Mouse (Mus musculus) T-cell, adult 2 months (primary cell): Measurements from ENCODE around the gene Ociad2.
"Not testable (repeated sequence)": the region's sequence is repeated elsewhere in the genome, so short reads cannot be mapped to it uniquely, and the experiment has no call there.

Experiments used
- DNase-seq: peaks from one replicate; pipeline ENCODE4 v3.0.0; 2022; ENCODE audit warnings: low spot score

Gene Ociad2

DNA sequence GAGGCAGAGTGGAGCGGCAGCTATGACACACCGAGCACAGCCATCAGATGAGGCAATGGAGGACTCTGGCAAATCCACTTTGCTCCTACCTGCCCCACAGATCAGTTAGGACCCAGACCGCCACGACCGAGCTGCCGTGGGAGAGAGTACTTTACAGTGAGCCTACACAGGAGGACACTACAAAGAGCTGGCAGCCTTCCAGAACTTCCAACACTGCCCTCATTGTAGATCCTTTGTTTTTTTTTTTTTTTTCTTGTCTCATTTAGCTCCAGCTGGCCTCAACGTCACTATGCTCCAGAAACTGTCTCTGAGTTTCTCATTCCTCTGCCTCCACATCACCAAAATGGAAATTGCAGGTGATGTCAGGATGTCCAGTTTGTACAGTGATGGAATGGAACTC is 12.7 kb upstream of the Ociad2 start:
- DNase-seq = no peak

GRCm38 (mm10) chr5:73351796-73352195 is 11.0 kb upstream of the Ociad2 start:
- DNase-seq = no peak

DNA sequence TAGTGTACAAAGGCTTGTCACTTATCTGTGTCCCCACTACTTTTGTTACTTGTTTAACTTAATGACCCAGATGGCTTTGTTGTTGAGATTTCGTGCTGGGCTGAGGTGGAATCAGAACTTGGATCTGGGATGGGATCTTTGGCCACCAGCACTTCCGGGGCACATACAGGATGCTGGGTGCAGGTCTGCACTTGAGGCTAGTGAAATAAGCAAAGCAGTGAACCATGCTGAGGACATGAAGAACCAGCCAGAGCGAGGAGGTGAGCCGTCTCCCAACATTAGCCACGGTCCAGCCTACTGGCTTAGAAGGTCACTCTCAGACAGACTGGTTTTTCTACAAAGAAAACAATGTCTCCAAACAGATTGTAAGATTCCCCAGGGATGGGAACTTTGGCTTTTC is 8.7 kb upstream of the Ociad2 start:
- DNase-seq = no peak

- DNase-seq = no peak
Observed at GRCm38 (mm10) chr5:73345254-73345653, 4.4 kb upstream of the Ociad2 start.

DNA sequence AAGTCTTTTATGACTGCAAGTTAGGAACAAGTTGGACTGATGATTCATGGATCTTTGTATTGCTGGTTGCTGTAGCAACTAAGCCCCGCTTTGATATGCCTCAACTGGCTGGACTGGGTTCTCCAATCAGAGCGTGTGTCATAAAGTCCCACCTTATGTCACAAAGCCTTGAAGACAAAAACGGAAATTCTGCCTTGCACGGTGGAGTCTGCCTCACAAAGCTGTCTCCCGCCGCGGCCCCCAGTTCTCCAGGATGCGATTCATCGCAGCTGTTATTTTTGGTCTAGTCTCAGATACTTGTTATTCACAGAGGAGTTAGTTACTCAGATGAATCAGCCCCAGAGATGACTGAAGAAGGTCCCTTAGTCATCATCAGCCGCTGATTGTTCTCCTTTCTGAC is 3.5 kb upstream of the Ociad2 start:
- peak; percentile 18 for DNase-seq

- no peak for DNase-seq
Observed at GRCm38 (mm10) chr5:73342701-73343355, 2.0 kb upstream of the Ociad2 start.

DNA sequence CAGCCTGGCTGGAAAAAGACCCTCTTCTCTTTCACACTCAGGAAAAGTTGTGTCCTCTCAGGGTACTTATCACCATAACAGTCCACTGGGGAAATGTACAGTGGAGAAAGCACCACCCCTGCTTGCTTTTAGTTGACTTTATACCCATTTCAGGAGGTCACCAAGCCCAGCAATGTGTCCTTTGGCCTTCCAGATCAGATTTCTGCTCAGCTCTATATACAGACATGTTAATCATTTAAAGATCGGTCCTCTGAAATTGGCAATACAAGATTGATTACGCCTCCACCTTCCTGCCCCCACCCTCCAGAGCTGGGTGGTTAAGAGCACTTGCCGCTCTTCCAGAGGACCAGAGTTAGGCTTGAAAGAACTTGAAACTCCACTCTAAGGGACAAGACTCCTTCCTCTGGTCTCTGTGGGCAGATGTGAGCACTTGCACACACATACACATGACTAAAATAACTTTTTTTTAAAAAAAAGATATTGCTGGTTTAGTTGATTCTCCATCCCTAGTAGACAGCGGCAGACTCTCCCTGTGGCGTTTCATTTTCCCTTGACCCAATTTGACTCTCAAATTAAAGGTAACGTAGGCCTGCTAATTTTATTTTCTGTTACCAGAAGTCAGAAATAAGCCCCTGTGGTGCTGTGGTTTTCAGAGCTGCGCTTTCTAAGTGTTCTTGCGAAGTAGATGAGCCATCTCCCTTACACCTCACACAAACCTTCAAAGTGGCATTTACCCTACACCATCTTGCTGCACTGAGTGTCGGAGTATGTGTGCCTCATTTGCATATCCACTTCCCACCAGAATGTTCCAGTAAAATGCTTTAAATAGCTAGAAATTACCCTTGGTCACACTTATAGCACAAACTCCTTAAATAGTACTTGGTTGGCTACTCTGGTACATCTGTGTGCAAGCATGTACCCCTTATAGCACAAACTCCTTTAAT is 777 bp downstream of the Ociad2 start:
- no peak for DNase-seq

GRCm38 (mm10) chr5:73338832-73339163 is 2.0 kb downstream of the Ociad2 start:
- DNase-seq = no peak

DNA sequence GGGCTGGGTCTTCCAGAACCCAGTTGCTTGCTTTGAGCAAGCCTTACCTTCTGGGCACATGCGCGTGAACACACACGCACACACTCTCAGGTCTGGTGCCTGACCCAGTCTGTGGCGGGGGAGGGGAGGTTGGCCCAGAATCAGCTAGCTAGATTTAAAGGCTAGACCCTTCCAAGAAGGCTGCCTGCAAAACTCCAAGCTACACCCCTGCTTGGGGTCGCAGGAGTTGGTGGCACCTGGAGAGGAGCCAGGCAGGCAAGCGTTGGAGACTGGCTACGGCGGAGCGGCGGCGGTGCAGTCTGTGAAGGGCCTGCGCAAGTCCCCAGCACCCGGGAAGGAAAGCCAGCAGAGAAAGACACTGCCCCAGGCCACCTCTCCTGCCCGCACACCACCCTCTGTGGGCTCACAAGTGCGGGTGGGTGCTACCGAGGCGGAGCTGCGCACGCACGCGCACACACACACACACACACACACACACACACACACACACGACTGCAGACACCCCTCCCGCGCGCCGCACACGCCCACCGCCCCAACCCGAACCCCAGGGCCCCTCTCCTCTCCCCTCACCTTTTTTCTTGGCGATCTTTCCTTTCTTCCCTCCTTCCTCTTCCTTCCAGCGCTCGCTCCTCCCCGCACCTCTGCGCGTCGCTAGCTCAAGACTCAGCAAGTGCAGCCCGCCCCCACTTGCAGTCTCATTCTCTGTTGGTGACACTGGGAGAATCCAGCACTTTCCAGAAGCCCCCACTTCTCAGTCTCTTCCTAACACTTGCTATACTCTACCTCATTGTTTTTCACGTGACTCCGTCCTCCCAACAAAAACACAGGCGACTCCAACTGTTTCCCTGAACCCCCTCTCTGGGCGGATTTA is 2.6 kb downstream of the Ociad2 start:
- DNase-seq = no peak

GRCm38 (mm10) chr5:73336448-73336847 is 4.4 kb downstream of the Ociad2 start:
- no peak for DNase-seq

GRCm38 (mm10) chr5:73331002-73331401 is 9.8 kb downstream of the Ociad2 start:
- DNase-seq = no peak

- DNase-seq = no peak
Observed at GRCm38 (mm10) chr5:73324526-73325170, 16.2 kb downstream of the Ociad2 start.

- DNase-seq = no peak
Observed at GRCm38 (mm10) chr5:73323602-73324001, 17.2 kb downstream of the Ociad2 start.

GRCm38 (mm10) chr5:73322684-73323083 is 18.1 kb downstream of the Ociad2 start:
- not testable (repeated sequence) for DNase-seq

- DNase-seq = no peak
Observed at GRCm38 (mm10) chr5:73319306-73319705, 21.5 kb downstream of the Ociad2 start.

- DNase-seq = no peak
Observed at GRCm38 (mm10) chr5:73314654-73315053, 26.2 kb downstream of the Ociad2 start.

- no peak for DNase-seq
Observed at GRCm38 (mm10) chr5:73313591-73313990, 27.2 kb downstream of the Ociad2 start.

GRCm38 (mm10) chr5:73311458-73311857 is 29.4 kb downstream of the Ociad2 start:
- DNase-seq = no peak

DNA sequence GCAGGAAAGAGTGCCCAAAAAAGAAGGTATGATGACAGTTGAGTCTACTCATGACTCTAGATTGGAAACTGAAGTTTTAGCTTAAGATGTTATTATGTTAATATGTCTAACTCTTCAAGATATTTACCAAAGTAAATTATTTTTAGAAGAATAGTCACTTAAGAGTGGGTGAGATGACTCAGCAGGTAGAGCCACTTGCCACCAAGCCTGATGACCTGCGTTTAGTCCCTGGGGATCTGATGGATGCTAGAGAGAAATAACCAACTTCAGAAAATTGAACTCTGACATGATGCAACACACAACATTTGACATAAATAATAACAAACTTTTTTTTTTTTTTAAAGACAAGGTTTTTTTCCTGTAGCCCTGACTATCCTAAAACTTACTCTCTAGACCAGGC is 30.4 kb downstream of the Ociad2 start:
- DNase-seq = no peak

GRCm38 (mm10) chr5:73309496-73309895 is 31.3 kb downstream of the Ociad2 start:
- DNase-seq = no peak

- no peak for DNase-seq
Observed at GRCm38 (mm10) chr5:73307297-73307696, 33.5 kb downstream of the Ociad2 start.

GRCm38 (mm10) chr5:73306486-73306885 is 34.3 kb downstream of the Ociad2 start:
- DNase-seq = no peak
